Mouse (Mus musculus) 416B (cell line): Measurements from ENCODE around the gene Fgg.
A peak's percentile ranks its signal among the peaks of the same experiment; 100 is the strongest.

ENCODE experiments used
- DNase-seq: peaks from one replicate; pipeline ENCODE4 v3.0.0; 2011; ENCODE audit warnings: low read depth

The Fgg gene

DNA sequence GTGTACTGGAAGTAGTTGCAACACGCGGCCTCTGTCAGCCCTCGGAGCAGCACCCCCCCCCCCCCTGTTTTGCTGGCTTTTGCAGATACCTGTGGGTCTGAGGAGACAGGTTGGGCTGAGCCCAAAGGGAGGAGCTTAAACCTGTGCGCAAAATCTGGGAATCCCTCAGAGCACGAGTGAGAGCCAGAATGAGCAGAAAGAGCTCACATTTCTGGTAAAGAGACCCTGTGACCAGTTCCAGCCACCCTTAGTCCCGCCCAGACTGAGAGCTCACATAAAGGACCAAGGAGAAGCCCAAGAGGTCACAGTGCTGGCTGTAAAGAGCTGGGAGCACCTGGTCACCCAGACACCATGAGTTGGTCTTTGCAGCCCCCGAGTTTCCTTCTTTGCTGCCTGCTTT lies at the start of gene Fgg:
TSS of gene Fgg (plus strand) at position 168 of the 400 bp plus-strand sequence.
- no peak for DNase-seq

DNA sequence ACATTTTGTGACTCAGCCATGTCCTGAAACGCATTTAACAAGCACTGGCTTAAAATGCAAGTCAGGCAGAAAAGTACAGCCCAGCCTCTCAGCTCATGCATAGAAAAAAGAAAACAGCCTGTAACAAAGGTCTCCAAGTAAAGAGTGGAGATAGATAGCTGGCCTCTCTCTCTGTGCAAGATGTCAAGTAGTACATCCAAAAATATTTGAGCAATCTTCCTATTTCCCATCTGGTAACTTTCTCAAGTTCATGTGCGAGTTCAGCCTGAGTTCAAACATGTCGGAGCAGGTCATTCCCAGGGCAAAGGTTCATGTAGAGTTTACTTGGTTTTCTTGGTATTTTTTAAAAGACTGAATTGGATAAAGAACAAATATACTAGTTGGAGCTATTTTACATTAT lies 36.5 kb upstream of the Fgg start:
- DNase-seq = no peak

DNA sequence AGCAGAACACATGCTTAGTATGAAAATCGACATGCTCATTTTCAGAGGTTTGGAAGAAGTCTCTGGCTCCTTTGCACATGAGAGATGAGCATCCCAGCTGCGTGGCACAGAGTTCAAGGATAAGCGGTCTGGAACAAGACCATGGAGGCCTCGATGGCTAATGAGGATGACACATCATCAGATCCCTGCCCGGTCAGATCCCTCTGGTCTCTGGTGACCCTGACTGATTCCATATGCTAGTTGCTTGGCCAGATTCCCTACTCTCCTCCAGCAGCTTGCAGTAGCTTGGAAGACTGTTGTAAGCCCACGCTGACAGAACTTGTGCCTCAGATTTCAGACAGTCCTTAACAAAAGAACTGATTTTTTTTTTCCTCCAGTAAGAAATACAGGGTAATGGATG lies 26.7 kb upstream of the Fgg start:
- DNase-seq = no peak

DNA sequence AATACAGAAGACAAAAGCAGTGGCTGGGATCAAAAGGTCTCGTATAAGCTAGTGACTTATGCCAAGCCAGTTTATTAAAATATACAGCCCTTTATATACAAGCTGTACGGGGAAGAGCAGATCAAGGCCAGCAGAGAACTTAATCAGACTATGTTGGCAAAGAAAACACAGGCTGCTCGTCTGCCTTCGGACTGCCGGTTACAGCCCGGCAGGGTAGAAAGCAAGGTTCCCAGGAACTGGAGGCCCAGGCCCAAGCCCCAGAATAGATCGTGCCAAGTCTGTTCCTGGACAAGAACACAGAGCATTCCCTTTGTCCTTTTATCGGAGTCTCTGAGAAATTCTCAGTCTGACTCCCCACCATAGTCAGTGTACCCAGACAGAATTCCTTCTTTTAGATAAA lies 25.7 kb upstream of the Fgg start:
- no peak for DNase-seq

DNA sequence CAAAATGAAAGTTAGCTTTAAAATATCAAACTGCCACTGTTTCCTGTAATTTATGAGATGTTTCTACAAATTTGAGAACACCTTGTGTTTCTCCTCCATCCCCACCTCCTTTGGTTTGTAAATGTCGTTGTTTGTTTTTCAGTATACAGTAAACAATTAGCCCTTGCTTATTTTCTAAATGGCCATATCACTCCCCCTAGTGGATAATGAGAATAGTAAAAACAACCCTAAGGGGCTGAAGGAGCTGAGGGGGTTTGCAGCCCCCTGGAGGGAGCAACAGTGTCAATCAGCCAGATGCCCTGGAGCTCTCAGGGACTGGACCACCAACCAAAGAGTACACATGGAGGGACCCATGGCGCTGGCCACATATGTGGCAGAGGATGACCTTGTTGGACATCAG lies 22.7 kb upstream of the Fgg start:
- DNase-seq = no peak

DNA sequence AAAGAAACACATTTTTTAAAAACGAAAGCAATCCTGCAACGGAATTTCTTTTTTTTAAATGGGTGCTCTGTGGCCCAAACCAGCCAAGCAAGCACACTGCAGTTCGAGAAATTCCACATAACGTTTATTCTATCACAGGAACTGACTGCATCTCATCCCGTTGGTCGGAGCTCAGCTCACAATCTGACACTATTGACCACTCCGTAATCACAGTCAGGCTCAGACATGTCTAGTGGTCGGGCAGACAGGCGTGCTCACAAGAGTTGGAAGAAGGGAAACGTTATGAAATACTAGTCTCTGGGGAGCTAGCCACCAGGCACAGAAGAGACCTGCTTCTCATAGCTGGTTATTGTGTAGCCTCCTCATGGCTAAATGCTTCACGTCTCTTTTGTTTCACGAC lies 15.6 kb upstream of the Fgg start:
- no peak for DNase-seq

DNA sequence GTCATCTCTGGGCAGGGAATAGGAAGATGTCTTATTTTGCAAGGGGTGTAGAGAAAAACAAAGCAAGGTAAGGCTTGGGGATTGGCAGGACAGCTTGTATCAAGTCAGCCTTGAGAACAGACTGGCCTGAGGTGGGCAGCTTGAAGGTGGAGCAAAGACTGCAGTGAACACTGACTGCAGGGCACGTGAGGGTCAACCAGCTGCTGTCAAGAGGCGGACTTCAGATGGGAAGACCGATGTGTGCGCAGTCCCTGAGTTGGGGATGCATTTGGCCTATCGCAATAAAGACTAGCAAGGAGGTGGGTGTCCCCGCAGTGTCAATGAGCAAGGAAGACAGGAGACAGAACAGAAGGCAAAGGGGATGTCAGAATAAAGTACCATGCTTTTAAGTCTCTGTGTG lies 14.6 kb upstream of the Fgg start:
- no peak for DNase-seq

DNA sequence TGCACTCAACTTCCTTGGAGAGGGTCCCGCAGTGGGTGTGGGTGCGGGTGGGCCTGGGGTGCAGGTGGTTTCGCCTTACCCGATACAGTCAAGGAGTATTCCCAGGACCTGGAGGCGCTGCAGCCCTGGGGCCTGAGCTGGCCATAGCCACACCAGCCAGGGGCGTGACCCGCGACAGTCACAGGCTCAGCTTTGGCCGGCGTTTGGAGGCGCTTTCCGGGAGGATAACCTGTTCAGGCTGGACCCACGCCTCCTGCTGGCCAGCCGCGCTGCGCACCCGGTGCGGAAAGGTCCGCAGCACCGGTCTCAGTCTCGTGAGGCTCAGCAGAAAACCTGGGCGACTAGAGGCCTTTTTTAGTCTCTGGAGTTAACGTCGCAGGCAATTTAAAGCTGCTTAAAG lies 12.2 kb upstream of the Fgg start:
- no peak for DNase-seq

DNA sequence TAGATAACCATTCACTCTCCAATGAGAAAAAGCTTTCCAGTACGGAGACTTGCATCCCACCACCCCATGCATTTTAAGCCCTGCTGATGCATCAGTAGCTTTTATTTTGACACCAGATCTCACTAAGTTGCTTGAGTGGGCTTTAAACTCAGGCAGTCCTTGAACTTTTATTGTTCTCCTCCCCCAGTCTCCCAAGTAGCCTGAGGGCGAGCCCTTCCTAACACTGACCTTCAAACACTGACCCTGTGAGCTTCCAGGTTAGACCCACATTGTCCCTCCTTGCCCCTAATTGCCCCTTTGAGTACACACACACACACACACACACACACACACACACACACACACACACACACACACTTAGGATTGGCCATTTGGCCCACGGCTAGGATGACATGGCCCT lies 10.9 kb upstream of the Fgg start:
- DNase-seq = no peak

DNA sequence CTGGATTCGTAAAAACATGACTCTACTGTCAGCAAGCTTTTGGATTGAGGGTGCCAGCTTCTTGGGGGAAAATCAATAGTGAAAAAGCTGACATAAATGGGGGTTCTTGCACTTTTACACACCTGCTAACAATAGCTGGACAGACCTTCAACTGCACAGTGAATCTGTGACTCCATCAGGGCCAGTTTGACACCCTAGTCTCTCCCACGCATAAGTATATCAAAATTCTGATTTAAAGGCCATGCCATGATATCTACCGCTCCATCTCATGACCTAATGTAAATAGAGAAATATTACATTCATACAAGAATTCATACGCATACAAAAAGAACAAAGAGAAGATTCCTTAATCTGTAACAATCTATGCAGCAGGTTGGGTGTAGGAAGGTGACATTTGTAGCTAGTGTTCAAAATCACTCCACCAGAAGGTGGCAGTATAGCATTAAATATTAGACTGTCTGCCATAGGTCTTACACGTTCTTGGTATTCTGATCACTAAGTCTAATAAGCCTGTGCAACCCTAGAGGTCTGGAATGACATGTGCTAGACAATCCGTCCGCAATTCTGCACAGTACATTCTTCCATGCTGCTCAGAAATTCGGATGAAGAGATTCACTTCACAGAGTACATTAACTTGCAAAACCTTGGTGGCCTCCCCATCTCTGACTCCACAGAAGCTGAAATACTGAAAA lies 8.6 kb upstream of the Fgg start:
- DNase-seq = peak; percentile 84

DNA sequence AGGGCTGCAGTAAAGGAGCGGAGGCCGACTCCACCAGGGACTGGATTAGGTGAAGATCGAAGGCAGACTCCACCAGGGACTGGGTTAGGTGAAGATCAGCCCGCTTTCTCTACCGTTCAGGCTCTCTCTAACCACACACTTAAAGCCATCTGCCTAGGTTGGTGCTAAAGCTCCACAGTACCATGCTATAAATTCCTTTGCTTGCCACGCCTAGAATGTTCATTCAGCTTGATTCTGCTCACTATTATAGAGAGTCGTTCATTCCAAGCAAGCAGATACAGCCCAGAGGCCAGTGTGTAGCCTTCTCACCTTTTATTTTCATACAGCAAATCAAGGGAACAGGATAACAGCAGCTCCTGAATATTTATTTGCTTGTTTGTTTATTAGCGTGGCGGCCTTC lies 7.5 kb upstream of the Fgg start:
- no peak for DNase-seq

DNA sequence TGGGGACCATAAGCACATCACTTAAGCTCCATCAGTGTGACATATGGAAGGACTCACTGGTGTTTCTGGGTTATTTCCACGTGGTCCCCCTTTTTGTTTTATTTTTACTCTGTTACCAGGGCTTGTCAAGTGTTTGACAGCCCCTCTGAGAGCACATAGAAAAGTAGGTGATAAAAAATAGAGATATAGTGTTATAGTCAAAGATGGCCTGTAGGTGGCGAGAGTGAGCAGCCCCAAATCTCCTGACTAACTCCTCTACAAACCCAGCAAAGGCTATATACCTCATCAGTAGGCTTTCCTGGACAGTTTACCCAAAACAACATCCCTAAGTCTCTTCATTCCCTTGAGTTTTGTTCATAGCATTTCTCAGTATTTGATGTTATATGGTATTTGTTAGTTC lies 5.3 kb upstream of the Fgg start:
- peak; percentile 60 for DNase-seq

DNA sequence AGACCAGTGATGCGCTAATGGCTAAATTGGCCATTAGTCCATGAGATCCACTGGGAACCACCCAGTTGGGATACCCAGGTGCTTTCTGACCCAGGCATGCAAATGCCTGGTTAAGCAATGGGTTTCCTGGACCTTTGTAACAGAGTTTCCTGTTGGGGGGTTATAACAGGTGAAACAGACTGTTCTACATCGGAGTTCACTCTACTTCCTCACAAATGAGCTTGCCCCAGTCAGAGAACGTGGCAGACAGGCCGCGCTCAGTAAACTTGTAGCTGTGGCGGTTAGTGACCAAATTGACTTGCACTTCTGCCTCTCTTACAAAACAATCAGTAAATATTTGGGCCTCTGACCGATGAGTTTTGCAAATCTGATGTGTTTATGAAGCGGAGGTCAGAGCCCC lies 4.5 kb upstream of the Fgg start:
- no peak for DNase-seq

DNA sequence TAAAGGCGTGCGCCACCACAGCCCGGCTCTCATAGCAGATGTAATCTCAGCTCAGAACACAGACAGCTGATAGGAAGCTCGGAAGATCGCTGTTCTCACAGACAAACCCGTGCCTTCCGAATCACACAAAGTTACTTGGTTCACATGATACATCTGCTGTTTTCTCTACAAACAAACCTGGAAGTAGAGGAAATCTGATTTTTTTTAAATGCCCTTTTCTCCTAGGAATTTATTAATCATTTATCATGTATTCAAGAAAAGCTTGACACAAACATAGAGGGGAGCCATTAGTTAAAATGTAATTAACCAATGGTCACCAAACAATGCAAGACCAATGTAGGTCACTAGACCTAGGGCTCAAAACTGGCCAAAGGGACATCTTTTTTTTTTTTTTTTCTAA lies 2.7 kb upstream of the Fgg start:
- no peak for DNase-seq

DNA sequence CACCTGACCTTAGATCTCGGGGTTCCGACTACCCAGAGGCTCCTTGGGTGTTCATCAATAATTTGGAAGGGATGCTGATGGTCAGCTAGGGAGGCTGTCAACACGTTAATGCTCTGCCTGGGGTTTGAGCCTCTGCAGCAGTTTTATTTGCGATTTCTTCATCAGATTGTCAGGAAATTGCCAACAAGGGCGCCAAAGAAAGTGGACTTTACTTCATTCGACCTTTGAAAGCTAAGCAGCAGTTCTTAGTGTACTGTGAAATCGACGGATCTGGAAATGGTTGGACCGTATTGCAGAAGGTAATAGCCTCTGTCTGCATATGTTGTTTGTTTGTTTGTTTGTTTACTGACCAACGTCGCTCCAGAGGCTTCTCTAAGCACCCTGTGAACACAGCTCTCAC lies 2.8 kb downstream of the Fgg start:
- no peak for DNase-seq

DNA sequence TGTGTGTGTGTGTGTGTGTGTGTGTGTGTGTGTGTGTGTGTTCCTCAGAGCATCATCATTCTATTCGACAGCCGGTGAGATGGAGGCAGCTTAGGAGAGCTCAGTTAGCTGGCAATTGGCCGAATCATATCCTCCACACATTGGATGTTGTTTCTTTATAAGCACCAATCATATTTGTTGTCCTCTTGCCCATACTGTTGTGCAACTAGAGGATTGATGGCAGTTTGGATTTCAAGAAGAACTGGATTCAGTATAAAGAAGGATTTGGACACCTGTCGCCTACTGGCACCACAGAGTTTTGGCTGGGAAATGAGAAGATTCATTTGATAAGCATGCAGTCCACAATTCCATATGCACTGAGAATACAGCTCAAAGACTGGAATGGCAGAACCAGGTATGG lies 3.6 kb downstream of the Fgg start:
- no peak for DNase-seq

DNA sequence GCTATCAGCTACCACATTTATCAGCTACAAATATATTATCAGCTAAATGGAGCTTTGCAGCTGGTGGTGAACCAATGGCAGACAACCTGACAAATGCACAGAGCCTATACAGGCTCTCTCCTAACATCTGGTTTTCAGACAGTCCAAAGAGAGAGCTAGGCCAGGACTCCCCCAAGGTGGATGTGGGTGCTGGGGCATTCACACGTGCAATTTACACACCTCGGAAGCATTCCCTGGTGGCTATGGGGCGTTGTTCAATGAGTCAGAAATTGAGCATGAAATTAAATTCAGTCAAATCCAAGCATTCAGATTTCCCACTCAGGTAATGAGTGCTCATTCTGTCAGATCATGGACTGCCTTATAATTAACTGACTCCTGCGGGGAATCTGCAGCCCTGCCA lies 4.0 kb downstream of the Fgg start:
- DNase-seq = no peak

DNA sequence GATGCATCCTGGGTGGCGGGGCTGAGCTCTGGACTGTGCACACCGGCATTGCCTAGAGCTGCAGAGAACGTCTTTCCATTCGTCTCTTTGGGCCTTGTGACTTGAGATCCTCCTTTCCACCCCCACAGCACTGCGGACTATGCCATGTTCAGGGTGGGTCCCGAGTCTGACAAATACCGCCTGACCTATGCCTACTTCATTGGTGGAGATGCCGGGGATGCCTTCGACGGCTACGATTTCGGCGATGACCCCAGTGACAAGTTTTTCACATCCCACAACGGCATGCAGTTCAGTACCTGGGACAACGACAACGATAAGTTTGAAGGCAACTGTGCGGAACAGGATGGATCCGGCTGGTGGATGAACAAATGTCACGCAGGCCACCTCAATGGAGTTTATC lies 5.1 kb downstream of the Fgg start:
- DNase-seq = no peak

DNA sequence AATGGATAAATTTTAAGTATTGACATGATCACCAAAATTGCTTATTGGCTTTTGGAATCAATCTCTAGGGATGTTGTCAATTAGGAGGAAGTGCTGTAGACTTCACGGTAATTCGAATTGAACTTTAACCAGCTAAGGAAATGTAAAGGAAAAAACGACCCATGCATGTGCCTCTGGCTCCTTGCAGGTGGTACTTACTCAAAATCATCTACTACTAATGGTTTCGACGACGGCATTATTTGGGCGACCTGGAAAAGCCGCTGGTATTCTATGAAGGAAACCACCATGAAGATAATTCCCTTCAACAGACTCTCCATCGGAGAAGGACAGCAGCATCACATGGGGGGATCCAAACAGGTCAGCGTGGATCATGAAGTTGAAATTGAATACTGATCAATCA lies 6.4 kb downstream of the Fgg start:
- no peak for DNase-seq

DNA sequence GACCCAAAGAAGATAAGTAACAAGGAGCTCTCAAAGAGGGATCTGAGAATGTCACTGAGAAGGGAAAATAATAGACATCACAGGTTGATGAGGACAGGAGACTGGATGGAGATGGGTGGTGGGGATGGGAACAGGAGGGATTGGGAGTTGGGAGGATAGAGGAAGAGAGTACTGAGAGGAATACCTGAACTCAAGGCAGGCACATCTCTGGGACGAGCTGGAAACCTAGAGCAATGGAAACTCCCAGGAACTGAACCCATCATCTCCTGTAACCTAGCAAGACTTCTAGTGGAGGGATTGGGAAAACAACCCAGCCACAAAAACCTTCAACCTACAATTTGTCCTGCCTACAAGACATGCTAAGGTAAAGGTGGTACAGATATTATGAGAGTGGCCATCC lies 8.7 kb downstream of the Fgg start:
- DNase-seq = no peak

DNA sequence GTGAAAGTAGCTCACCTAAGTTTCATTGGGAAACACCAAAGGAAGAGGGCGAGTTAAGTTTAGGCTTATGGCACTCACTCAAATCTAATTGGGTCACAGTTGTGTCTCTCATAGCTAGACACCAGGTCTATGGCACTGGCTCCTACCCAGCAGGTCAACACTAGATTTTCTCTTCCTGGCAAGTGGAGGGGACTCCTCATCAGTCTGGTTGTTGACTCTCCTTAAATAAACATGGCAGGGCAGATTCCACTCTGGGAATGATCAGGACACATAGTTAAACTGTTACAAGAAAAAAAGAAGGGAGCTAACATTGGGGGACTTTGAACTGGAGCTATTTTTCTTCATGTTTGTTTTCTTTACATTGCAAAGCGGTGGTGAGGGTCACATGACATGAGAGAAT lies 12.9 kb downstream of the Fgg start:
- DNase-seq = no peak

DNA sequence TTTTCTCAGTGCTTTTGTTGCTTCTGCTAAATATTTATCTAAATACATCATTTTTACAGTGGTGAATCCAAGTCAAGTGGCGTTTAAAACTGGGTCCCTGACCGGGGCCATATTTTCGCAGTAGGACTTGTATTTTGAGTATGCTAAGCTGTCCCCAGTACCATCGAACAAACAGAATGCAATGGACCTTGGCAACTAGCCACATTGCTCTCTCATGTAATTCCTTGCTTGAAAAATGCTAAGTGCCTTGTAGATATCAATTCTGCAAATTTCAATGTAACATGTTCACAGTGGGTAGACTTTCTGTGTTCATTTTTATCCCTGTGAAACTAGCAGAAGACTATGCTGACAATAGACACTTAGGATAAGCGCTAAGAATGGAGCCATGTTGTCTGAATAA lies 13.7 kb downstream of the Fgg start:
- DNase-seq = no peak

DNA sequence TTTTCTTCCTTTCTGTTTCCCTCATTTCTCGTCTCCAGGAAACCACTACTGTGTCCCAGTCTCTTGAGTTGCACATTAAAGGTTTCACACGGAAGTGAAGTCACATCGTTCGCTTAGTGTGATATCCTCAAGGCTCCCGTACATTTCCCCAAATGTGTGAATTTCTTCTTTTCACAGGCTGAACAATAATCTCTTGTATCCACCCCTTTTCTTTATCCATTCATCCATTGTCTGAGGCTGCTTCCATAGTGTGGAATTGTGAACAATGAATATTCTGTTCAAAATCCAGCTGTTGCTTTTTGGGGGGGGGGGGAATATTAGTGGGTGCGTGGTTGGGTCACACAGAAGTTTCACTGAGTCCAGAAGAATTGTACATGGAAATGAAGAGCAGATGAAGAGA lies 17.5 kb downstream of the Fgg start:
- no peak for DNase-seq

DNA sequence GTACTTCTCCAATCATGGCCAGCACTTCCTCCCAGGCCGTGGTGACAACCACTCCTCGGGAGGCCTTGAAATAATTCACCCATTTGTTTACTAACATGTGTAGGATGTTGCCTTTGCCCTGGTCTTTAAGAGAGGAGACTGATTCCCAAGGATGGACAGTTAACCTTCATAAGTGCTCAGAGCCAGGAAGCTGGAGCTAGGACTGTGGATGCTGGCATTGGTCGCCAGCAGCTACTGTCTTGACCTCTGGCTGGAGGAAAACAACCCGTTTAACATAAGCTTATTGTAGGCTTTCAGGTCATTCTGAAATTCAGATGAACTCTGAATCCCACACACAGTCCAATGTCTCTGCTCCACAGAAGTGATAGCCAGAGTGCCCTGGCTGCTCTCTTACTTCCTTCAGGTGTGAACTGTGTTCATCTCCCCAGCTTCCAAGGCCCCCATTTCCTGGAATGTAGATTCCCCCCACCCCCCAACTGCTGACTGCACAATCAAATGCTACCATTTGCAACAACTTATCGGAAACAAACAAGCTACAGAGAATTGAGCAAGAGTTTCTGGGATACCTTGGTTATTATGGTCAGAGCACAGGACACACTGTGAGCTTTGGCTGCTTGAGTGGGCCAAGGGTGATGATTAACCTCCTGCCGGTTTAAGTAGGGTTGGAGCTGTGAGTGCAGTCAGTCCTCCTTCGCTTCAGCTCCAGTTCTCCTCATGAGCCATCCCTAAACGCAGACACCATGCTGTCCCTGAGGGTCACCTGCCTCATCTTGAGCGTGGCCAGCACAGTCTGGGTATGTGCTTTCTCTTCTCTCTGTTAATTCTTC lies 18.2 kb downstream of the Fgg start, which contains the start of gene Fga:
TSS of gene Fga (plus strand) at position 602 of the 827 bp plus-strand sequence.
- no peak for DNase-seq
